Mouse (Mus musculus) intestine, postnatal 0 days (tissue): Measurements from ENCODE around the gene Wnk4. TPM values are rescaled to one million over a fixed set of nuclear protein-coding genes. Genes with fewer than 3 reads are reported as not detected.

Source experiments
- ATAC-seq: fragments of 200-750 bp; cut with Nextera tagmentation; 2 replicates; pipeline ENCODE4 v1.8.0; 2017; ENCODE audit warnings: mild to moderate bottlenecking, moderate TSS enrichment, moderate library complexity
- H3K27ac ChIP-seq: fragments of 300-500 bp; sonication (generic); 2 replicates; pipeline ENCODE4 v1.5.1; 2014; ENCODE audit warnings: mild to moderate bottlenecking, low read depth, low read length, moderate library complexity
- H3K27me3 ChIP-seq: fragments of 300-500 bp; sonication (generic); replicated peaks from 2 replicates; pipeline ENCODE4 v1.6.1; 2014; ENCODE audit warnings: low read length, mixed read lengths; ENCODE audit not compliant: control insufficient read depth, insufficient read depth
- H3K36me3 ChIP-seq: fragments of 300-500 bp; sonication (generic); 2 replicates; pipeline ENCODE4 v1.6.1; 2014; ENCODE audit warnings: mild to moderate bottlenecking, moderate library complexity; ENCODE audit not compliant: control insufficient read depth, insufficient read depth
- H3K4me1 ChIP-seq: fragments of 300-500 bp; sonication (generic); replicated peaks from 2 replicates; pipeline ENCODE4 v1.6.1; 2014; ENCODE audit warnings: antibody characterized with exemption, low read length, mixed read lengths; ENCODE audit not compliant: control insufficient read depth, insufficient read depth
- H3K4me2 ChIP-seq: fragments of 300-500 bp; sonication (generic); replicated peaks from 2 replicates; pipeline ENCODE4 v1.6.1; 2014; ENCODE audit warnings: low read depth, mild to moderate bottlenecking, moderate library complexity
- H3K4me3 ChIP-seq: fragments of 300-500 bp; sonication (generic); 2 replicates; pipeline ENCODE4 v1.5.1; 2014; ENCODE audit warnings: low read depth, low read length
- H3K9ac ChIP-seq: fragments of 300-500 bp; sonication (generic); 2 replicates; pipeline ENCODE4 v1.6.1; 2014; ENCODE audit warnings: mild to moderate bottlenecking, low read depth, low read length
- H3K9me3 ChIP-seq: fragments of 300-500 bp; sonication (generic); 2 replicates; pipeline ENCODE4 v1.6.1; 2016; ENCODE audit warnings: mixed run types; ENCODE audit not compliant: control insufficient read depth
- CTCF ChIP-seq: sonication (generic); IDR thresholded peaks from 2 replicates; pipeline ENCODE4 v1.5.1; 2016; ENCODE audit warnings: low read depth, mild to moderate bottlenecking, control low read depth, antibody characterized with exemption, moderate library complexity
- WGBS: fragments of 180-500 bp; shearing (Covaris S2); extraction: QIAGEN DNeasy Blood & Tissue Kit; methylation state at CpG from one replicate; pipeline ENCODE4 v1.1.7; 2014; 5-methylcytosine and 5-hydroxymethylcytosine counted together
- polyA plus RNA-seq: library from polyadenylated mRNA; unstranded; fragments of >200 nt; fragmentation: Nextera tagmentation; extraction: Ambion mirVana; gene quantifications from 2 replicates; pipeline ENCODE4 v1.2.1, GENCODE M21; 2015

Wnk4 gene
- polyA plus RNA-seq, 1 experiment from 2014 or later, result 4.6 TPM

DNA sequence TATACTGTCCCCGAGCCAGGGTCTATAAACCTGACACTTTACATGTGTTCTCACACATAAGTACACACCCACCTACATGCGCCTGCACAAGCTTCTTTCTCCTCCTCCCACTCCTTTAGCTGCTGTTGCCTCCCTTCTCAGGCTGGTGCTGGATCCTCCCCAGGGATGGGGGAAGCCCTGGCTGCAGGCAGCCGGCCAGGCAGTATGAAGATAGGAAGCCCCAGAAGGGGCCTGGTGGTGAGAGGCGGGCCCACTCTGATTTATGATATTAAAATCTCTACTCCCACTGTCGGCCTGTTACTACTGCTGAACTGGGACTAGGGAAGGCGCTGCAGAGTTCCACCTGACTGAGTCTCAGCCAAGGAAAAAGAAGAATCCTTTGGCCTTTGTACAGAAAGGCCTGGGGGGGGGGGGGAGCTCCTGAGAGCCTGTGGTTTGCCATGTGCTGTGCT is 1.1 kb upstream of the Wnk4 start:
- Histone ChIP-seq H3K4me3 (no peak overlapping the region), H3K9me3 (no peaks in the 10 kb centered on the region), H3K4me2 (peak overlapping the region; percentile 99), H3K36me3 (no peaks in the 10 kb centered on the region), H3K4me1 (0 out of 2 replicates have a peak, but pooled peaks cover 10% of the 10 kb centered on the region), H3K9ac (no peak overlapping the region), H3K27ac (peak overlapping the region; percentile 21; the same call in 1 of the 2 replicates), H3K27me3 (no peaks in the 10 kb centered on the region; the same call in 1 of the 2 replicates)
- TF ChIP-seq CTCF, result no peak
- WGBS, result 11% methylated on average over 6 of the region's 6 CpGs
- ATAC-seq, result peak; percentile 48

DNA sequence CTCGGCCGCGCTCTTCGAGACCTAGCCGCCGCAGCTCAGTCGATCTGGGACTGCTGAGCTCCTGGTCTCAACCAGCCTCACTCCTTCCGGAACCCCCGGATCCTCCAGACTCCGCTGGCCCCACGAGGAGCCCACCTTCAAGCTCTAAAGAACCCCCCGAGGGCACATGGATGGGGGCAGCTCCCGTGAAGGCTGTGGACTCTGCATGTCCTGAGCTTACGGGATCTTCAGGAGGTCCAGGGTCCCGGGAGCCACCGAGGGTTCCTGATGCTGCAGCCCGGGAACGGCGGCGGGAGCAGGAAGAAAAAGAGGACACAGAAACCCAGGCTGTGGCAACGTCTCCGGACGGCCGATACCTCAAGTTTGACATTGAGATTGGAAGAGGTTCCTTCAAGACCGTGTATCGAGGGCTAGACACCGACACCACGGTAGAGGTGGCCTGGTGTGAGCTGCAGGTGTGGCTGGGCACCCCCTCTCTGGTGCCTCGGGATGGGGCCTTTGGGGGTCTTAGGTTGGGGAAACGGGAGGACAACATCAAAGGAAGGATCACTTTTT is 536 bp downstream of the Wnk4 start:
- no peak for TF ChIP-seq CTCF
- peak; percentile 7 for ATAC-seq
- H3K27ac ChIP-seq, result peak overlapping the region; percentile 57; the same call in 1 of the 2 replicates
- H3K9me3 ChIP-seq, result no peaks in the 10 kb centered on the region
- peak overlapping the region; percentile 70 for H3K9ac ChIP-seq
- 0 out of 2 replicates have a peak, but pooled peaks cover 10% of the 10 kb centered on the region for H3K4me1 ChIP-seq
- H3K4me3 ChIP-seq, result peak overlapping the region; percentile 57
- H3K4me2 ChIP-seq, result peak overlapping the region; percentile 99
- under 1% methylated on average over 30 of the region's 30 CpGs for WGBS
- H3K36me3 ChIP-seq, result no peaks in the 10 kb centered on the region
- no peaks in the 10 kb centered on the region; the same call in 1 of the 2 replicates for H3K27me3 ChIP-seq

DNA sequence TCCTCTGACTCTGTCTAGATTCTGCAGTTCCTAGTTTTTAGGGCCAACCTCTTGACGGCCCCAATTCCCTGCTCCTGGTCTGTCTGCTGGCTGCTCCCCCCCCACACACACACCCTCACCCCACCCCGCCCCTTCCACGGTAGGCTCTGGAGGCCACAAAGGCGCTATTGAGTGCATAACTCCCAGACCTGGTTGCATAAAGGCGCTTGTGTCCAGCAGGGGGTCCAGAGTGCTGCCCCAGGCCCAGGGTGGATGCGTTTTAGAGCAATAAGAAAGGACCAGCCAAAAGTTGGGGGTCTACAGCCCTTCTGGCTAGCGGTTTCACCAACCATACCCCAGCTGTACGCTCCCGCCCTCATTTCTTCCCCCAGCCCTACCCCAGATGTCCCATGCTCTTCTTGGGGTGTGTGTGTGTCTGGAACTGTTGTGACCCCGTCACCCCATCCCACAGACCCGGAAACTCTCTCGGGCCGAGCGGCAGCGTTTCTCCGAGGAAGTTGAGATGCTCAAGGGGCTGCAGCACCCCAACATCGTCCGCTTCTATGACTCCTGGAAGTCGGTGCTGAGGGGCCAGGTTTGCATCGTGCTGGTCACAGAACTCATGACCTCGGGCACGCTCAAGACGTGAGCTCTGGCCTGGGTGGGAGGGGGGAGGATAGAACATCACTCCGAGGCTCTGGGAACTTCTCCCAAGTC is 2.1 kb downstream of the Wnk4 start:
- Histone ChIP-seq H3K9me3 (no peaks in the 10 kb centered on the region), H3K36me3 (no peaks in the 10 kb centered on the region), H3K27me3 (no peaks in the 10 kb centered on the region; the same call in 1 of the 2 replicates), H3K4me3 (peak overlapping the region; percentile 24), H3K4me1 (0 out of 2 replicates have a peak, but pooled peaks cover 10% of the 10 kb centered on the region), H3K27ac (no peak overlapping the region), H3K9ac (no peak overlapping the region), H3K4me2 (peak overlapping the region; percentile 99)
- no peak for ATAC-seq
- 10% methylated on average over 24 of the region's 24 CpGs for WGBS
- peak; percentile 22 for TF ChIP-seq CTCF

DNA sequence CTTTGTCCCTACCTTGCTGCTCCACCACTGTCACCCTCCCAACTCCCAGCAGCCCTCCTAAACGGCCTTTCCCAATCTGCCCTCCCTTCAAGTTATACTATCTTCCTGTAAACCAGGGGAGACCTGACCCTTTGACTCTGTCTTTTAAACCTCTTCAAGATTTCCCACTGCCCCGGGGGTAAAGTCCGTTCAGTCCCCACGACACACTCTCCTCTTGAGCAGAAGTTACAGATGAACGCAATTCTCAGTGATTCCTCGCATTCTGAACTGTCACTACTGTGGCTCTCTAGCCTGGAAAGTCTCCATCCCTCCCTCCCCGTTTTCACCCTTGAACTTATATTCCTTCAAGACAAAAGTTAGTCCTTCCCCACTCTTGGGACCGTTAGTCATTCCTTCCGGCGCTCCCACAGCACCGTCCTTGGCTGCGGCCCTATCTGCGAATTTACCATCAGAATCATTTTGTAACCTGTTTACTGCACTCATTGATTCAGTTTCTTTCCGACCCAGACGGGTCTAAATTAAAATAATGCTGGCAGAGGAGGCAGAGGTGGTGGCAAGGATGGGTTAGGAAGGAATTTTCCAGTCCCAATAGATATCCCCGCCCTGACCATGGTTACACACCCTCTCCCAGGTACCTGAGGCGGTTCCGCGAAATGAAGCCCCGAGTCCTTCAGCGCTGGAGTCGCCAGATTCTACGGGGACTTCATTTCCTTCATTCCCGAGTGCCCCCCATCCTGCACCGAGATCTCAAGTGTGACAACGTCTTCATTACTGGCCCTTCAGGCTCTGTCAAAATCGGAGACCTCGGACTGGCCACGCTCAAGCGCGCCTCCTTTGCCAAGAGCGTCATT is 3.0 kb downstream of the Wnk4 start:
- no peak overlapping the region for H3K4me2 ChIP-seq
- no peak overlapping the region for H3K4me3 ChIP-seq
- no peak overlapping the region for H3K9ac ChIP-seq
- ATAC-seq, result no peak
- no peaks in the 10 kb centered on the region for H3K36me3 ChIP-seq
- TF ChIP-seq CTCF, result no peak
- H3K27ac ChIP-seq, result no peak overlapping the region
- no peaks in the 10 kb centered on the region for H3K9me3 ChIP-seq
- no peaks in the 10 kb centered on the region; the same call in 1 of the 2 replicates for H3K27me3 ChIP-seq
- 43% methylated on average over 32 of the region's 32 CpGs for WGBS
- H3K4me1 ChIP-seq, result 0 out of 2 replicates have a peak, but pooled peaks cover 10% of the 10 kb centered on the region

DNA sequence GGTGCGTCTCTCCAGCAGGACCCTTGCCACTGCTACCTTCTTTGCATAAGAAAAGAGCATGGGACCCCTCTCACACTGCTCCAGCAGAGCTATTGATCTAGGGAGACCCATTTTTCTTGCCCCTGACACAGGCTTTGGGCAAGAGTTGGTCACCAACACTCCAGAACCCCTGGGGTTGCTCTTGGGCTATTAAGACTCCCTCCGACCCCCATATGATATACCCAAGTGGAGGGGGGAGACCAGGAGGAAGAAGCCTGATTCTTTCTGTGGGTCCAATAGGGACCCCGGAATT is 3.6 kb downstream of the Wnk4 start:
- no peak overlapping the region for H3K9ac ChIP-seq
- H3K4me3 ChIP-seq, result no peak overlapping the region
- 59% methylated on average over 3 of the region's 3 CpGs for WGBS
- no peaks in the 10 kb centered on the region for H3K36me3 ChIP-seq
- no peaks in the 10 kb centered on the region for H3K9me3 ChIP-seq
- H3K4me2 ChIP-seq, result no peak overlapping the region
- 0 out of 2 replicates have a peak, but pooled peaks cover 10% of the 10 kb centered on the region for H3K4me1 ChIP-seq
- TF ChIP-seq CTCF, result no peak
- ATAC-seq, result no peak
- H3K27me3 ChIP-seq, result no peaks in the 10 kb centered on the region; the same call in 1 of the 2 replicates
- H3K27ac ChIP-seq, result no peak overlapping the region
